ENCODE assay signal across 8 mouse cellular contexts in genomic region chr15:86194676-86195453, GRCm38 (mm10). TPM values are rescaled to one million over a fixed set of nuclear protein-coding genes. Genes with fewer than 3 reads are reported as not detected.
DNase-seq lines count a peak whose midpoint lies in the region; ATAC-seq and TF ChIP-seq lines count a peak whose summit lies in the region.
"Not testable (repeated sequence)": the region's sequence is repeated elsewhere in the genome, so short reads cannot be mapped to it uniquely, and the experiment has no call there.

No protein-coding gene starts in this region.

- H3K4me3 ChIP-seq in E14TG2a.4 (replicated peaks; ENCODE audit: low read length), result peak overlapping the region; percentile 61
- not testable (repeated sequence) for H3K4me3 ChIP-seq in forebrain, embryonic 16.5 days (replicated peaks; ENCODE audit: low read length); kidney, embryonic 14.5 days (ENCODE audit: low read length); liver, embryonic 15.5 days (replicated peaks); midbrain, embryonic 15.5 days; stomach, postnatal 0 days (ENCODE audit: low read depth, low read length)

- not testable (repeated sequence) for H3K36me3 ChIP-seq in E14TG2a.4 (ENCODE audit: insufficient read depth, low read length); forebrain, embryonic 16.5 days (ENCODE audit: control insufficient read depth, insufficient read depth); kidney, embryonic 14.5 days (ENCODE audit: control insufficient read depth, insufficient read depth, low read length); liver, embryonic 15.5 days (replicated peaks); midbrain, embryonic 15.5 days (replicated peaks); stomach, postnatal 0 days (ENCODE audit: control insufficient read depth, insufficient read depth, low read length)

- not testable (repeated sequence) for TF ChIP-seq EP300 in stomach, postnatal 0 days (optimal IDR thresholded peaks at IDR 0.05)

- DNase-seq in heart, postnatal 4 days, result peak; percentile 52
- not testable (repeated sequence) for DNase-seq in stomach, postnatal 0 days (ENCODE audit: low spot score)

- peaks cover 13% of the 10 kb centered on the region for H3K9me3 ChIP-seq in E14TG2a.4 (ENCODE audit: low read length)
- not testable (repeated sequence) for H3K9me3 ChIP-seq in forebrain, embryonic 16.5 days (ENCODE audit: control insufficient read depth, low read length); kidney, embryonic 14.5 days (ENCODE audit: control insufficient read depth, low read length); liver, embryonic 15.5 days (replicated peaks); midbrain, embryonic 15.5 days; stomach, postnatal 0 days (ENCODE audit: control insufficient read depth, low read length)

- not testable (repeated sequence) for TF ChIP-seq CTCF in E14TG2a.4 (conservative IDR thresholded peaks at IDR 0.05; ENCODE audit: low read length); stomach, postnatal 0 days (IDR thresholded peaks at IDR 0.05; ENCODE audit: low read depth)

- not testable (repeated sequence) for H3K9ac ChIP-seq in forebrain, embryonic 16.5 days (replicated peaks; ENCODE audit: low read depth, low read length); kidney, embryonic 14.5 days (ENCODE audit: low read depth, low read length); liver, embryonic 15.5 days; midbrain, embryonic 15.5 days; stomach, postnatal 0 days (ENCODE audit: low read length)

- WGBS in forebrain, embryonic 16.5 days, result 83% methylated on average over 55 of the region's 55 CpGs
- 79% methylated on average over 55 of the region's 55 CpGs for WGBS in kidney, embryonic 14.5 days
- WGBS in liver, embryonic 15.5 days (ENCODE audit: insufficient replicate concordance), result 74% methylated on average over 55 of the region's 55 CpGs
- 76% methylated on average over 55 of the region's 55 CpGs for WGBS in midbrain, embryonic 15.5 days
- 77% methylated on average over 53 of the region's 55 CpGs for WGBS in stomach, postnatal 0 days

- not testable (repeated sequence) for H3K4me1 ChIP-seq in E14TG2a.4 (replicated peaks; ENCODE audit: low read depth, low read length); forebrain, embryonic 16.5 days (replicated peaks; ENCODE audit: control insufficient read depth, insufficient read depth, low read length); kidney, embryonic 14.5 days (ENCODE audit: control insufficient read depth, insufficient read depth, low read length); liver, embryonic 15.5 days (replicated peaks); midbrain, embryonic 15.5 days; stomach, postnatal 0 days (replicated peaks; ENCODE audit: control insufficient read depth, insufficient read depth)

- not testable (repeated sequence) for H3K27ac ChIP-seq in forebrain, embryonic 16.5 days (ENCODE audit: low read length); kidney, embryonic 14.5 days (ENCODE audit: low read depth, low read length); liver, embryonic 15.5 days (replicated peaks); midbrain, embryonic 15.5 days; stomach, postnatal 0 days (replicated peaks)

- H3K4me2 ChIP-seq in forebrain, embryonic 16.5 days (ENCODE audit: low read length); kidney, embryonic 14.5 days (replicated peaks; ENCODE audit: low read depth, low read length); liver, embryonic 15.5 days; midbrain, embryonic 15.5 days; stomach, postnatal 0 days (replicated peaks; ENCODE audit: low read depth): not testable (repeated sequence)

- H3K27me3 ChIP-seq in E14TG2a.4 (ENCODE audit: insufficient read depth, low read length), result peaks cover 68% of the 10 kb centered on the region
- H3K27me3 ChIP-seq in forebrain, embryonic 16.5 days (replicated peaks; ENCODE audit: control insufficient read depth, insufficient read depth, low read length); kidney, embryonic 14.5 days (ENCODE audit: control insufficient read depth, insufficient read depth, low read length); liver, embryonic 15.5 days; midbrain, embryonic 15.5 days (replicated peaks); stomach, postnatal 0 days (ENCODE audit: control insufficient read depth, insufficient read depth, low read length): not testable (repeated sequence)

- ATAC-seq in common myeloid progenitor, adult 5-6 weeks (replicated peaks; ENCODE audit: low read depth, poor library complexity, severe bottlenecking), result peak; percentile 87
- peak; percentile 81 for ATAC-seq in forebrain, embryonic 16.5 days
- ATAC-seq in kidney, embryonic 14.5 days (ENCODE audit: low FRiP score, low TSS enrichment), result peak; percentile 99
- peak; percentile 99 for ATAC-seq in liver, embryonic 15.5 days (ENCODE audit: insufficient read depth)
- peak; percentile 91 for ATAC-seq in midbrain, embryonic 15.5 days (replicated peaks)
- peak; percentile 99 for ATAC-seq in stomach, postnatal 0 days (ENCODE audit: low FRiP score, low TSS enrichment)

RNA-seq across cellular contexts. Expression of gene Cerk, which starts 8.9 kb away (rescaled TPM):
- 17.2 and 20.0 TPM in 2 replicates for total RNA-seq in common myeloid progenitor, adult 5-6 weeks (2017)
- polyA plus RNA-seq in forebrain, embryonic 16.5 days (2015; fragmentation: Nextera tagmentation; extraction: Ambion mirVana), result 23.4 and 23.8 TPM in 2 replicates
- 10 to 100 TPM; 39.1 to 40.2 TPM for total RNA-seq in heart, postnatal 4 days (2021)
- 5.7 and 14.2 TPM in 2 replicates for polyA plus RNA-seq in kidney, embryonic 14.5 days (2014; fragmentation: Nextera tagmentation; extraction: Ambion mirVana)
- 4.1 and 4.8 TPM in 2 replicates for polyA plus RNA-seq in liver, embryonic 15.5 days (2015; fragmentation: Nextera tagmentation; extraction: Ambion mirVana)
- 25.0 and 25.8 TPM in 2 replicates for polyA plus RNA-seq in midbrain, embryonic 15.5 days (2015; fragmentation: Nextera tagmentation; extraction: Ambion mirVana)
- polyA plus RNA-seq in stomach, postnatal 0 days (2015; fragmentation: Nextera tagmentation; extraction: Ambion mirVana), result 4.6 and 5.2 TPM in 2 replicates

RNA-seq across cellular contexts. Expression of gene Tbc1d22a, which starts 19.4 kb away (rescaled TPM):
- 15.7 and 21.4 TPM in 2 replicates for total RNA-seq in common myeloid progenitor, adult 5-6 weeks (2017)
- 11.6 and 13.4 TPM in 2 replicates for polyA plus RNA-seq in forebrain, embryonic 16.5 days (2015; fragmentation: Nextera tagmentation; extraction: Ambion mirVana)
- 10 to 100 TPM; 16.5 to 20.6 TPM for total RNA-seq in heart, postnatal 4 days (2021)
- 6.5 and 11.1 TPM in 2 replicates for polyA plus RNA-seq in kidney, embryonic 14.5 days (2014; fragmentation: Nextera tagmentation; extraction: Ambion mirVana)
- polyA plus RNA-seq in liver, embryonic 15.5 days (2015; fragmentation: Nextera tagmentation; extraction: Ambion mirVana), result 6.6 and 8.3 TPM in 2 replicates
- 14.3 and 15.1 TPM in 2 replicates for polyA plus RNA-seq in midbrain, embryonic 15.5 days (2015; fragmentation: Nextera tagmentation; extraction: Ambion mirVana)
- 8.7 TPM in 2 replicates for polyA plus RNA-seq in stomach, postnatal 0 days (2015; fragmentation: Nextera tagmentation; extraction: Ambion mirVana)
